Mouse (Mus musculus): ENCODE results near the gene Gapdhs.

GRCm38 (mm10) chr7:30721286-30721685 lies 22.2 kb downstream of the Gapdhs start:
- no peak for TF ChIP-seq CTCF (IDR thresholded peaks at IDR 0.05)
- no peak for TF ChIP-seq EP300 (IDR thresholded peaks at IDR 0.05)
